Mouse (Mus musculus) C2C12 (cell line): ENCODE results near the gene Acot8.

Experiments
- CEBPB ChIP-seq: IDR thresholded peaks from one replicate; pipeline ENCODE4 v1.6.1; 2011; ENCODE audit warnings: low read depth, mild to moderate bottlenecking, control low read depth, moderate library complexity
- CTCF ChIP-seq: IDR thresholded peaks from one replicate; pipeline ENCODE4 v1.5.1; 2011; ENCODE audit not compliant: control insufficient read depth, insufficient read depth, insufficient read length
- FOSL1 ChIP-seq: IDR thresholded peaks from one replicate; pipeline ENCODE4 v1.8.0; 2011; ENCODE audit warnings: mild to moderate bottlenecking, low read length; ENCODE audit not compliant: poor library complexity, insufficient read depth, severe bottlenecking
- MAX ChIP-seq: IDR thresholded peaks from one replicate; pipeline ENCODE4 v1.6.1; 2011; ENCODE audit warnings: mild to moderate bottlenecking, control low read depth
- MYOD1 ChIP-seq: IDR thresholded peaks from one replicate; pipeline ENCODE4 v1.6.1; 2011; ENCODE audit warnings: low read depth; ENCODE audit not compliant: control insufficient read depth, insufficient read length
- MYOG ChIP-seq: IDR thresholded peaks from one replicate; pipeline ENCODE4 v1.6.1; 2011; ENCODE audit not compliant: control insufficient read depth, insufficient read length; ENCODE audit errors: extremely low read depth
- USF1 ChIP-seq: IDR thresholded peaks from one replicate; pipeline ENCODE4 v1.6.1; 2011; ENCODE audit warnings: low read depth, mild to moderate bottlenecking, control low read depth, moderate library complexity

DNA sequence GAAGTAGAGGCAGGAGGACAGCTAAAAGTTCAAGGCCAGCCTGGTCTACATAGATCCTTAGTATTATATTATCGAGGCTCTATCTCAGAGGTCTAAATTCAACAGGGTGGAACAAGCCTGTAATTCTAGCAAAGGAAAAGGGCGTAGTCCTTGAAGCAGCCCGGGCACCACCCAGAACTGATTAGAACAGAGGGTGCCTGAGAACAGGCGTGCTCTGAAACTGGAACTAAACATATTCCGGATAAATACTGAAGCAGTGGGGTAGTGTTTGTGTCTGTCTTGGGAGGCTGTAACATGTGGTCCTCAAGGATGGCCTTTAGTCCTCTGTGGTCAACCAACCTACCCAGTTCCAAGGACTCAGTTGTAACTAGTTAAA, 30.7 kb downstream of the Acot8 start:
- TF ChIP-seq CTCF, result no peak
- no peak for TF ChIP-seq MAX
- no peak for TF ChIP-seq CEBPB
- TF ChIP-seq MYOG, result no peak
- no peak for TF ChIP-seq USF1
- no peak for TF ChIP-seq MYOD1
- TF ChIP-seq FOSL1, result no peak
